Mouse (Mus musculus) macrophage (primary cell): ENCODE results near the gene Hist1h4a. TPM values are rescaled to one million over a fixed set of nuclear protein-coding genes. Genes with fewer than 3 reads are reported as not detected.
"Not testable (repeated sequence)": the region's sequence is repeated elsewhere in the genome, so short reads cannot be mapped to it uniquely, and the experiment has no call there.

Experiments
- H3K27ac ChIP-seq: fragments of 350-480 bp; formaldehyde crosslinking; 2 replicates; pipeline ENCODE4 v1.9.0; 2021
- H3K36me3 ChIP-seq: fragments of 350-480 bp; formaldehyde crosslinking; 2 replicates; pipeline ENCODE4 v1.9.0; 2021; ENCODE audit errors: inconsistent target
- H3K4me3 ChIP-seq: fragments of 350-480 bp; formaldehyde crosslinking; 2 replicates; pipeline ENCODE4 v1.9.0; 2021; ENCODE audit errors: inconsistent target
- H3K79me2 ChIP-seq: fragments of 350-480 bp; formaldehyde crosslinking; 2 replicates; pipeline ENCODE4 v1.9.0; 2021; ENCODE audit errors: inconsistent target
- WGBS: methylation state at CpG from one replicate; pipeline ENCODE4 v1.1.7; 2026; ENCODE audit warnings: inconsistent platforms; ENCODE audit not compliant: missing documents; 5-methylcytosine and 5-hydroxymethylcytosine counted together
- polyA plus RNA-seq: library from polyadenylated mRNA; stranded (reverse); fragments of 250-400 nt; gene quantifications from 3 replicates; pipeline ENCODE4 v1.2.4, GENCODE M21; 2018; ENCODE audit warnings: inconsistent platforms

Gene Hist1h4a
- polyA plus RNA-seq, 1 experiment from 2014 or later: not detected

DNA sequence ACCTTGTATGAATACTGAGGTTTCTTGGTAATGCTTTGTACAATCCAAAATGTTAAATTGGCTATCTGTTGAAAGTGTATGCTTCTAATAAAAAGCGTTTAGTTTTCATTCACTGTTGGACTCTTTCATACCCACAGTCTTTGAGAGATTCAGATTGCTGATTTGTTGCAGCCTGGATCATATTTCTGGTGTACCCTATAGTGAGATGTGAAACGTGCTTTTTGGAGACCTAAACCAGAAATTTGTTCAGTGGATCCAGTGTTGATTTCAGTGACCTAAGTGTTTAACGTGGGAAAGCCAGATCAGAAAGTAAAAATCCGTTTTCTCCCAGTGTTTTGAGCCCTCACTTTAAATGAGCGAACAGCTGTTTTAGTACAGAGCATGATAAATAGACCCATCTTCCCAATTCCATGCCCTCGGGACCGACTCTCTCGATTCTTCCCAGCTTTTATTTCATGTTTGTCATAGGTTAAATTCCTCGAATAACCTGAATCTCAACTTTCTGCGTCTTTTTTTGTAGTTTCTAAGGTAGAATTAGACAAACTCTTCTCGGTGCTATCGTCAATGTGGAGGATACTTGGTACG, 20.7 kb downstream of the Hist1h4a start:
- peak overlapping the region; percentile 90 for H3K27ac ChIP-seq
- peak overlapping the region; percentile 60 for H3K4me3 ChIP-seq
- no peaks in the 10 kb centered on the region for H3K79me2 ChIP-seq
- H3K36me3 ChIP-seq: no peaks in the 10 kb centered on the region
- 37% methylated on average over 13 of the region's 13 CpGs for WGBS

DNA sequence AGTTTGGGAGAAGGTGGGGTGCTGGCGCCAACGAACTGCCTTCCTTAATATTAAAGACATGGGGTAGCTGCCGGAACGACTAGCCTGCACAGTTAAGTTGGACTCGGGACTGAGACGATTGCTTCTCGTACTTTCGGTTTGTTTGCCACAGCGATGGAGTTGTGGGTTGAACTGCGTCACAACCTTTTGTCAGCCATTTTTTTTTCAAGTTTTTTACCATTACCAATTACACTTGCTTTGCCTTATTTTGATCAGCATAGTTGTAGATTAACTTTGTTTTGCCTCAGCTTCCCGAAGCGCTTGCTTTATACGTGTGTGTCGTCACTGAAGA, 21.1 kb downstream of the Hist1h4a start:
- peak overlapping the region; percentile 60 for H3K4me3 ChIP-seq
- under 1% methylated on average over 14 of the region's 14 CpGs for WGBS
- peak overlapping the region; percentile 90 for H3K27ac ChIP-seq
- H3K36me3 ChIP-seq: no peaks in the 10 kb centered on the region
- H3K79me2 ChIP-seq: no peaks in the 10 kb centered on the region

DNA sequence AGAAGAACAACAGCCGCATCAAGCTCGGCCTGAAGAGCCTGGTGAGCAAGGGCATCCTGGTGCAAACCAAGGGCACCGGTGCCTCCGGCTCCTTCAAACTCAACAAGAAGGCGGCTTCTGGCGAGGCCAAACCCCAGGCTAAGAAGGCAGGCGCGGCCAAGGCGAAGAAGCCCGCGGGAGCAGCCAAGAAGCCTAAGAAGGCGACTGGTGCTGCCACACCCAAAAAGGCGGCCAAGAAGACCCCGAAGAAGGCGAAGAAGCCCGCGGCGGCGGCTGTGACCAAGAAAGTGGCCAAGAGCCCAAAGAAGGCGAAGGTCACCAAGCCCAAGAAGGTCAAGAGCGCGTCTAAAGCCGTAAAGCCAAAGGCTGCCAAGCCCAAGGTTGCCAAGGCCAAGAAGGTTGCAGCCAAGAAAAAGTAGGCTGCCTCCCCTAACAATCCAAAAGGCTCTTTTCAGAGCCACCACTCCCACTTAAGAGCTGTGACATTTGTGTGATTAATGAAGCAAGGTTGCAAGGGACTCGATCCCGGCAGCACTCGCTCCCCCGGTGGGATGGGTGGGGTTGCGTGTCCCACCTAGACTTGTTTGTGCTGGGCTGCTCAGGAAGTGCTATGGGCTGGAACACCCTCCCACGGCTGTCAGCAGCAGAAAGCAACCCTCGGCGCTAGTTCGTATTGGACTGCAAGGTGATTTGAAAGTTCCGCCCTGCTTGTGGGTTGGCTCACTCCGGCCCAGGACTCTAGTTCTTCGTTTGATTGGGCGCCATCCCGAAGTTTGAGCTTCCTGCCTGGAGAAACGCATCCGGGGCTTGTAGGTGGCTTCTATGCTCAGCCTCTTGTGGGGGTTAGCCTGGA, 21.7 kb downstream of the Hist1h4a start:
- 1% methylated on average over 39 of the region's 39 CpGs for WGBS
- Histone ChIP-seq H3K27ac (peak overlapping the region; percentile 90), H3K79me2 (no peaks in the 10 kb centered on the region), H3K36me3 (no peaks in the 10 kb centered on the region), H3K4me3 (peak overlapping the region; percentile 60)

DNA sequence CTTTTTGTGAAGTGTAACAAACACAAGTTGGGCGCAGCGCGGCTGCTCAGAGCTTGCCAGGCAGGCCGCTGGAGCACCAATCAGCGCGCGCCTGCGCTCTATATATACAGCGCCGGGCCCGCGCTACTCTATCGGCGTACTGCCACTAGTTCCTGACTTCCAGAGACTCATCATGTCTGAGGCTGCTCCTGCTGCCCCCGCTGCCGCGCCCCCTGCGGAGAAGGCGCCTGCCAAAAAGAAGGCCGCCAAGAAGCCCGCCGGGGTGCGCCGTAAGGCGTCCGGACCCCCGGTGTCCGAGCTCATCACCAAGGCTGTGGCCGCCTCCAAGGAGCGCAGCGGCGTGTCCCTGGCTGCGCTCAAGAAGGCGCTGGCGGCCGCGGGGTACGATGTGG, 22.4 kb downstream of the Hist1h4a start, which contains the start of gene Hist1h1c:
TSS of gene Hist1h1c (plus strand) at position 132 of the 392 bp plus-strand sequence.
- WGBS: 1% methylated on average over 16 of the region's 38 CpGs
- Histone ChIP-seq H3K36me3 (no peaks in the 10 kb centered on the region), H3K4me3 (peak within 1 kb of the TSS; percentile 60), H3K27ac (peak within 1 kb of the TSS; percentile 90), H3K79me2 (no peaks in the 10 kb centered on the region)

DNA sequence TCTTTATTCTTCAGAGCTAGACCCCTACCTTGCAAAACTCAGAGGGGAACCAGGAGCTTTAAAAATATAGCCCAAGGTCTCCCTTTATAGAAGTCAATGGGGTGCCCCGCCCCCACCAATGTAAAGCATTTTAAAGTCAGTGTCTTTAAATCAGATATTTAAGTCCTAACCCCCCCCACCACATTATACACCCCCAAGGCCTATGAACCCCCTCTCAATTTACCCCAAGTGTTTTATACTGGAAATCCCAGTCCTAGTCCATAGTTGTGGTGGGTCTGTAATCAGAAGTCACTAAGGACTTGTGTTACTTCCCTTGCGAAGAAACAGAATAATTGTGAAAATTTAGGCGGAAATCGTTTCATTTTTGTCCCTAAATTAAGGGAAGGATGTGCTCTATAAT, 23.0 kb downstream of the Hist1h4a start:
- no peaks in the 10 kb centered on the region for H3K36me3 ChIP-seq
- peak overlapping the region; percentile 78 for H3K27ac ChIP-seq
- no peaks in the 10 kb centered on the region for H3K79me2 ChIP-seq
- no peak overlapping the region for H3K4me3 ChIP-seq
- WGBS: 34% methylated on average over 4 of the region's 4 CpGs

DNA sequence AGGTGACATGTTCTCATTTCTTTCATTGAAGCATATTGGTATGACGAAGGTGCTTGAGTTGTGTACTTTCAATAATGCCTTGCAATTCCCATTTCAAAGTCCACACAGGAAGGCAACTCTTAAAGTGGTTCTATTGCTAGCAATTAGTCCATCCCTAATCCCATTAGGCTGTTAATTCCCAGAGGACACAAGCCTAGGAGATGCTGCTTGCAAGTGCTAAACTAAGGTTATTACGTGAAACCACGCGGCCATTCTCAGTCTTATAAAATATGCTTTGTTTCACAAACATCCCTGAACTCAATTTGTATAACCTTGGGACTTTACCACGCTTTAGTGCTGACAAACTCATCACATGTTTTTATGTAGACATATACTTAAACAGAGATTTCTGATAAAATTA, 23.9 kb downstream of the Hist1h4a start:
- H3K27ac ChIP-seq: no peak overlapping the region
- 98% methylated on average over 5 of the region's 5 CpGs for WGBS
- no peaks in the 10 kb centered on the region for H3K79me2 ChIP-seq
- H3K36me3 ChIP-seq: no peaks in the 10 kb centered on the region
- H3K4me3 ChIP-seq: no peak overlapping the region

DNA sequence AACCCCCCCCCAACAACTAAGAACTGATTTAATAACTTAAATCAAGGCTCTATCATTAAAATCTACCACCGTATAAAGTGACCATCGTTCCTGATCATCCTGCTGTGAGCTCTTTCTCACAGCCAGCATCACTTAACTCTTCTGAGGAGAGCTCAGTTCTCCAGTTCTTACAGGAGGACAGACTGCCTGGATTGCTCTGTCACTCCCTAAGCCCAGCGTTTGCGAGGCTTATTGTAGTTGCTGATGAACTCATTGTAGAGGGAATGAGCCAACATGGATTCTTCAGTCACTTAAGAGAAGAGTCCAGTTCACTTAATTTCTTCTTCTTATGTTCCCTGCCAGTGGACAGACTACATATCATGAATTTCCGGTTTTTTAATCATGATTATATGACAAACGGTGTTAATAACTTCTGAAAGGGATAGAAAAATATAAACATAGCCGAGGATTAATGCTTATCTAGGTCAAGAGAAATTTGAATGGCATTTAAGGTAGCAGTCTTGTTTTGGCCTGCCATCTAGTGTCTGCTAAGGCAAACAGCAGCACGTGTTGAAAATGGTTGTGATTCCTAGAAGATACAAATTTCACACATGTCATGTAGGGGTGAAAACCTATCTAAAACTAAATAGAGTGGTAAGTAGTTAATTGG, 28.8 kb downstream of the Hist1h4a start:
- H3K4me3 ChIP-seq: no peak overlapping the region
- H3K27ac ChIP-seq: no peak overlapping the region
- H3K79me2 ChIP-seq: no peaks in the 10 kb centered on the region
- no peaks in the 10 kb centered on the region for H3K36me3 ChIP-seq
- 26% methylated on average over 8 of the region's 8 CpGs for WGBS

DNA sequence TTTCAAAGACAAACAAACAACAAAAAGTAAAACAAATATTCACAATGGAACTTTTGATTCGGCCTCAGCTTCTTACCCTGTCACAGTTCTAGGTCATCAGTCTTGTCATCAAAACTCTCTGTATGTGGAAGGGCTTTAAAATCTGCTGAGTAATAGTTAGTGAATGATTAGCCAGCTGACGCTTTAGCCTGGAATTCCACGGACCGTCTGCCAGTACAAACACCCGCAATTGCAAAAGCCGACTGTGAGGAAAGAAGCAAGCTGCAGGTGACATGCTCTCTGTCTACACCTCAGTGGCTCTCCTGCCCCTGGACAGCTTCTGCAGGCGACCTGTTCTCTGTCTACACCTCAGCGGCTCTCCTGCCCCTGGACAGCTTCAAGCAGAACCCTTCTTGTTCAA, 30.6 kb downstream of the Hist1h4a start:
- H3K27ac ChIP-seq: no peak overlapping the region
- no peak overlapping the region for H3K4me3 ChIP-seq
- WGBS: 63% methylated on average over 8 of the region's 8 CpGs

DNA sequence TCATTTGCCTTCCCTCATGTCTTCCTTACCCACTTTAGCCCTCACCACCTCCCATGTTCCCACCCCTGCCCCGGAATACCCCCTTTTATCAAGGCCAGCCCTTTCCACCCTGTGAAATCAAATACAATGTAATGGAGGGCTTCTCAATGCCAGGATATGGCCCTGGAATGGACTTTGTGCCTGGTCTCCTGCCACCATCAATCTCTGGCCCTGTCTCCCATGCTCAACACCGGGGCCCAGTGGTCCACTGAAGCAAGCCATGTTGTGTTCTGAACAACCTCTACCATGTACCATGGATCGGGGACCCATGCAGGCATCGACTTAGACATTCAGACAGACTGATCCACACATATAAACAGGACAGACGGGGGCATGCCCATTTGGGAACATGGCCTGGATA, 31.3 kb downstream of the Hist1h4a start:
- 96% methylated on average over 5 of the region's 5 CpGs for WGBS
- H3K4me3 ChIP-seq: no peak overlapping the region
- no peaks in the 10 kb centered on the region for H3K79me2 ChIP-seq
- no peaks in the 10 kb centered on the region for H3K36me3 ChIP-seq
- H3K27ac ChIP-seq: peak overlapping the region; percentile 38

More for the DNA sequence above, 30.6 kb downstream of the Hist1h4a start:
- Histone ChIP-seq H3K79me2 (no peaks in the 10 kb centered on the region), H3K36me3 (no peaks in the 10 kb centered on the region)

DNA sequence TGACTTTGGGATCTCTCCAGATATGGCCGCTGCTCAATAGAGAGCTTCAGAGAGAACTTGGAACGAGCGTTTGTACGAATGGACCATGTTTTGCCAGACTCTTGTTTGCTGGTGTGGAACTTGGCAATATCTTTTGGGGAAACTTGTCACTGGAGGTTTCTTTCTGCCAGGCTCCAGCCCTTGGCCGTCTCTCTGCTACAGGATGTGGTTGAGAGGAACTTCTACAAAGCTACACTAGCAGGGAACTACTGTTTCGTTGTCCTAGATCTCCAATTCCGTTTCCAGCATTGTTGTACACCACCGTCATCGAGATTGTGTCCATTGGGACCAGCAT, 31.9 kb downstream of the Hist1h4a start:
- Histone ChIP-seq H3K4me3 (no peak overlapping the region), H3K36me3 (no peaks in the 10 kb centered on the region), H3K79me2 (no peaks in the 10 kb centered on the region), H3K27ac (peak overlapping the region; percentile 38)
- 13% methylated on average over 9 of the region's 9 CpGs for WGBS

DNA sequence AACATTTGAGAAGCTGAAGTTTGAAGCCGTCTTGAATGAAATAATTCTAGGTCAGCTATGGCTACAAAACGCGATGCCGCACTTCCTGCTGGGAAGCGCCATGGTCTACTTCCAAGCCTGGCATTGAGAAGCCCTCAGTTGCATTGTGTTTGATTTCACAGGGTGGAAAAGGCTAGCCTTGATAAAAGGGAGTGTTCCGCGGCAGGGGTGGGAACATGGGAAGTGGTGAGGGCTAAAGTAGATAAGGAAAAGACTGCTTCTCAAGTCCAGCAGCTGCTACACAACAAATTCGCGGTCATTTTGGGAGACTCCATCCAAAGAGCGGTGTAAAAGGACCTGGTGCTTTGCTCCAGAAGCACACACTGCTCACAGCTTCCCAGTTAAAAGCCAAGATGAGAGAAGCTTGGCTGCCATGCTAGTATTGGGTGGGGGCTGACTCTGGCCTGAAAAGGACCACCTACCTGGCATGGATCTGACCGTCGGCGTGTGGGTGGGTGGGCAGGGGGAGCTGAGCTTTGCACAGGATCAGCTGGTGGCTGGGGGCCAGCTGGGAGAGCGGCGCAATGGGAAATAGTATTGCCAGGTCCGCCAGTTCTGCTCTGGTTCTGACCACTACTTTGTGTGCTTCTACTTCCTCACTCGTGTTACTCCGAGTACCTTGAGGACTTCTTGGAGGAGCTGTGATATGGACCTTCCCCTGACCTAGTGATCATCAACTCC, 32.4 kb downstream of the Hist1h4a start:
- H3K36me3 ChIP-seq: no peaks in the 10 kb centered on the region
- 55% methylated on average over 15 of the region's 18 CpGs for WGBS
- no peaks in the 10 kb centered on the region for H3K79me2 ChIP-seq
- H3K4me3 ChIP-seq: no peak overlapping the region
- peak overlapping the region; percentile 38 for H3K27ac ChIP-seq

DNA sequence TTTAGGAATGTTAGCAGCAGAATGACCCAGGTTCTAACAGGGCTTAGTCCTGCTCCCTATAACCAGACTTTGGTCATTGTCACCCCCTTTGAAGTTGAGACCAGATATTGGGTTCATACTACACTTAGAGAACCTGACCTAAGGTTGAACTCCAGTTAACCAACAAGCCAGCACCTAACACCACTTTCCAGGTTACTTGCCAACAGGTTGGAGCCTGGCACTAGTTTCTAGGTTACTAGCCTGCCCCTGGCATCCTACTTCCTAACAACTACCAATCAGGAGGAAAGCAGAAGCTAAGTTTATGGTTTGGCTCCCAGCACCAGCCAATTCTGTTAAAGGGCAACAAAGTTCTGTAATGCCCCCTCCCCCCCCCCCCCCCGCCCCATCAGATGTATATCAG, 35.8 kb downstream of the Hist1h4a start:
- Histone ChIP-seq H3K27ac (no peak overlapping the region), H3K79me2 (no peaks in the 10 kb centered on the region), H3K4me3 (no peak overlapping the region), H3K36me3 (no peaks in the 10 kb centered on the region)
- no CpG with 5 or more reads among the region's 1 CpGs for WGBS

DNA sequence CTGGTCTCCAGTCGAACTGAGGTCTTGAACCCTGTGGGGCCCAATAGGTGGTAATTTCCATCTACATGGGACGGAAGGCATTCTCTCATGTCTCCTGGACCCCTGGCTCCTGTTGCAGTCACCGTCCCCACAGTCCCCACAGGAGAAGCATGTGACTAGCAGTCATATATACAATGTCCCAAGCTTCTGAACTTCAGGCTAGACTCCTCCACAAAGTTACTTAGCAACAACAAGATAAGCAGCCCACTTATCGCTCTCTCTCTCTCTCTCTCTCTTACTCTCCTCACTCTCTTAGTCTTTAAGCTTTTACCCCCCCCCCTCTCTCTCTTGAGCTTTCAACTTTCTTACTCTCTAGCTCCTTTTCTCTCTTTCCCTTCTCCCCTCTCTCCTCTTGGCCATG, 36.8 kb downstream of the Hist1h4a start:
- H3K4me3 ChIP-seq: no peak overlapping the region
- H3K27ac ChIP-seq: no peak overlapping the region
- 97% methylated on average over 4 of the region's 4 CpGs for WGBS
- no peaks in the 10 kb centered on the region for H3K36me3 ChIP-seq
- H3K79me2 ChIP-seq: no peaks in the 10 kb centered on the region

DNA sequence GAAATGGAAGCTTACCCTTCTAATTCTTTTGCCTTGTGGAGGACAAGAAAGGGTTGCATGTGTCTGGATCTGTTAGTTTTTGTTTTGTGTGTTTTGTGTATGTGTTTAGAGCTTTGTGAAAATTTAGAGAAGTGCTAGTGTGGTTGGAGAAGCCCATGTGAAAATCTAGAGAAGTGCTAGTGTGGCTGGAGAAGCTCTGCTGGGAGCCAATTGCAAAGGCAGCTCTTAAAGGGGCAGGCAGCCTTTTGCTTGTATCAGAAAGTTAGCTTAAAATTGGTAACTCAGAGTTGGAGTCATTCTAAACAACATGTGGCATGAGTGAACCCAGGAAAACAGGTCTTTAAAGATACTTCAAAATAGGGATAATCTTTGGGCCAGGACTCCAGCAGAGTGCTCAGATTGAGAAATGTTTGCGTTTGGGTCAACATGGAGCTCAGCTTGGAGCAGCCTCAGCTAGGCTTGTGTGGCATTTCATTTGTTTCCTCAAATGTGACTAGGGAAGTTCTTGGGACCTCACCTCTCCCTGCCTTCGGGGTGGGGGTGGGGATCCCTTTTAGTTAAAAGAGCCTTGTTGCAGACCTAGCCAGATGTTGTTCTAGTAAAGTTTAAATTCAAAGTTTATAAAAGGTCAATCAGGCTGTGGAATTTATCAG, 43.3 kb downstream of the Hist1h4a start:
- not testable (repeated sequence) for H3K79me2 ChIP-seq, H3K4me3 ChIP-seq, H3K36me3 ChIP-seq
- peak overlapping the region; percentile 52 for H3K27ac ChIP-seq
- WGBS: 16% methylated on average over 2 of the region's 2 CpGs
